Mouse (Mus musculus) stomach, embryonic 14.5 days (tissue): Measurements from ENCODE around the gene Tcte2. TPM values are rescaled to one million over a fixed set of nuclear protein-coding genes. Genes with fewer than 3 reads are reported as not detected.
A peak's percentile ranks its signal among the peaks of the same experiment; 100 is the strongest.

Experiments used
- ATAC-seq: fragments of 200-750 bp; cut with Nextera tagmentation; 2 replicates; pipeline ENCODE4 v1.8.0; 2017; ENCODE audit warnings: low read depth, moderate TSS enrichment; ENCODE audit not compliant: insufficient number of reproducible peaks, insufficient read depth, low FRiP score
- H3K27ac ChIP-seq: fragments of 300-500 bp; sonication (generic); 2 replicates; pipeline ENCODE4 v1.5.1; 2014; ENCODE audit warnings: mild to moderate bottlenecking, low read length, moderate library complexity, mixed read lengths
- H3K27me3 ChIP-seq: fragments of 300-500 bp; sonication (generic); 2 replicates; pipeline ENCODE4 v1.6.1; 2014; ENCODE audit warnings: low read length, control low read depth, mixed read lengths; ENCODE audit not compliant: control insufficient read depth, insufficient read depth
- H3K36me3 ChIP-seq: fragments of 300-500 bp; sonication (generic); 2 replicates; pipeline ENCODE4 v1.6.1; 2014; ENCODE audit warnings: mild to moderate bottlenecking, control low read depth, low read length, moderate library complexity, mixed read lengths; ENCODE audit not compliant: control insufficient read depth, insufficient read depth
- H3K4me1 ChIP-seq: fragments of 300-500 bp; sonication (generic); 2 replicates; pipeline ENCODE4 v1.6.1; 2014; ENCODE audit warnings: low read length, control low read depth, mixed read lengths; ENCODE audit not compliant: control insufficient read depth, insufficient read depth
- H3K4me2 ChIP-seq: fragments of 300-500 bp; sonication (generic); replicated peaks from 2 replicates; pipeline ENCODE4 v1.6.1; 2014; ENCODE audit warnings: low read depth, low read length, control low read depth
- H3K4me3 ChIP-seq: fragments of 300-500 bp; sonication (generic); 2 replicates; pipeline ENCODE4 v1.5.1; 2014; ENCODE audit warnings: low read depth, low read length, control low read depth
- H3K9ac ChIP-seq: fragments of 300-500 bp; sonication (generic); replicated peaks from 2 replicates; pipeline ENCODE4 v1.6.1; 2014; ENCODE audit warnings: low read depth, mild to moderate bottlenecking, control low read depth, low read length, moderate library complexity, mixed read lengths
- H3K9me3 ChIP-seq: fragments of 300-500 bp; sonication (generic); 2 replicates; pipeline ENCODE4 v1.6.1; 2016; ENCODE audit warnings: low read depth, low read length, control low read depth; ENCODE audit not compliant: control insufficient read depth
- WGBS: fragments of 180-500 bp; shearing (Covaris S2); extraction: QIAGEN DNeasy Blood & Tissue Kit; methylation state at CpG from one replicate; pipeline ENCODE4 v1.1.7; 2014; 5-methylcytosine and 5-hydroxymethylcytosine counted together
- polyA plus RNA-seq: library from polyadenylated mRNA; unstranded; fragments of >200 nt; fragmentation: Nextera tagmentation; extraction: Ambion mirVana; gene quantifications from 2 replicates; pipeline ENCODE4 v1.2.1, GENCODE M21; 2014

Tcte2 gene
- polyA plus RNA-seq, 1 experiment from 2014 or later = 6.9 TPM

GRCm38 (mm10) chr17:13754940-13755339 lies 6.7 kb downstream of the Tcte2 start:
- no peak overlapping the region for H3K27ac ChIP-seq
- H3K4me1 ChIP-seq = no peaks in the 10 kb centered on the region
- H3K36me3 ChIP-seq = no peaks in the 10 kb centered on the region
- no peak for ATAC-seq
- WGBS = 64% methylated on average over 6 of the region's 6 CpGs
- no peak overlapping the region for H3K4me3 ChIP-seq
- no peaks in the 10 kb centered on the region for H3K9me3 ChIP-seq
- no peak overlapping the region for H3K4me2 ChIP-seq
- H3K9ac ChIP-seq = no peak overlapping the region
- no peaks in the 10 kb centered on the region for H3K27me3 ChIP-seq

GRCm38 (mm10) chr17:13753918-13754317 lies 7.7 kb downstream of the Tcte2 start:
- WGBS = 57% methylated on average over 4 of the region's 4 CpGs
- Histone ChIP-seq H3K27ac (no peak overlapping the region), H3K9ac (no peak overlapping the region), H3K27me3 (no peaks in the 10 kb centered on the region), H3K4me1 (no peaks in the 10 kb centered on the region), H3K36me3 (no peaks in the 10 kb centered on the region), H3K9me3 (no peaks in the 10 kb centered on the region), H3K4me3 (no peak overlapping the region), H3K4me2 (no peak overlapping the region)
- ATAC-seq = no peak

DNA sequence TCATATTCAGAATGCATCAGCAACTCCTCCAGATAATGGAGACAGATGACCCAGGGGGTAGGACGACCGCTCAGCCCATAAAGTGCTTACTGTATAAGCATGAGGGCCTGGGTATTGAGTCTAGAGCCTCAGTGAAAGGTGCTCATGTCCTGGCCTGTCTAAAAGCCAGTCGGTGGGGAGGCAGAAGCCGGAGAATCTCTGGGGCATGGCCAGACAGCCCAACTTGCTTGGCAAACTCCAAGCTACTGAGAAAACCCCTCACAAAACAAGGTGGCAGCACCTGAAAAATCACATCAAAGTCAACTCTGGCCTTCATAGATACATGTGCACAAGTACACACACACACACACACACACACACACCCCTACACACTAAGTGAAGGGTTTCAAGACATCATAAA lies 12.6 kb downstream of the Tcte2 start:
- no peaks in the 10 kb centered on the region for H3K27me3 ChIP-seq
- H3K4me1 ChIP-seq = no peaks in the 10 kb centered on the region
- H3K4me2 ChIP-seq = no peak overlapping the region
- H3K9ac ChIP-seq = no peak overlapping the region
- no peaks in the 10 kb centered on the region for H3K9me3 ChIP-seq
- H3K27ac ChIP-seq = no peak overlapping the region
- no peak overlapping the region for H3K4me3 ChIP-seq
- no peaks in the 10 kb centered on the region for H3K36me3 ChIP-seq
- WGBS = 79% methylated on average over 4 of the region's 4 CpGs
- no peak for ATAC-seq

GRCm38 (mm10) chr17:13747681-13748080 lies 13.9 kb downstream of the Tcte2 start:
- Histone ChIP-seq H3K27me3 (no peaks in the 10 kb centered on the region), H3K4me3 (no peak overlapping the region), H3K9ac (no peak overlapping the region), H3K4me1 (peaks cover 6% of the 10 kb centered on the region; the same call in 1 of the 2 replicates), H3K4me2 (no peak overlapping the region), H3K9me3 (no peaks in the 10 kb centered on the region), H3K36me3 (no peaks in the 10 kb centered on the region), H3K27ac (no peak overlapping the region)
- no peak for ATAC-seq
- WGBS = 86% methylated on average over 9 of the region's 9 CpGs

- Histone ChIP-seq H3K36me3 (no peaks in the 10 kb centered on the region), H3K9ac (no peak overlapping the region), H3K27me3 (no peaks in the 10 kb centered on the region), H3K4me2 (no peak overlapping the region), H3K9me3 (no peaks in the 10 kb centered on the region), H3K4me1 (peaks cover 11% of the 10 kb centered on the region), H3K4me3 (no peak overlapping the region), H3K27ac (no peak overlapping the region)
- 59% methylated on average over 6 of the region's 6 CpGs for WGBS
- no peak for ATAC-seq
Measured at GRCm38 (mm10) chr17:13746330-13746729, 15.3 kb downstream of the Tcte2 start.

DNA sequence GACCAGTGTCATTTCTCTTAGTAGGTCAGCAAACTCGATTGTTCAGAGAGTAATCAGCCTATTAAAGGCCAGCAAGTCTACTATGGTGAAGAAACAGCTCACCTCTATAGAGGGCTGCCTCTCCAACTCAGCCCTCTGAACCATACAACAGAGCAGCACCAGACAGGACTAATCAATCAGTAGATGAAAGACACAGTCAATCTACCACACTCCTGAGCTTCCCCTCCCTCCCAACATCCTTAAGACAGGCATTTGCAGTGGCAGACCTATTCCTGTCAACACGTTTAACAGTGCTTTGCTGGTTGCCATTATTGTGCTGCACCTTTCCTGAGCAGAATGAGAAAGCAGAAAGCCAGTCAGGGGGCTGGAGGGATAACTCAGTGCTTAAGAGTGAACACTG lies 16.3 kb downstream of the Tcte2 start:
- Histone ChIP-seq H3K4me3 (no peak overlapping the region), H3K9me3 (no peaks in the 10 kb centered on the region), H3K36me3 (no peaks in the 10 kb centered on the region), H3K9ac (no peak overlapping the region), H3K27ac (no peak overlapping the region), H3K27me3 (no peaks in the 10 kb centered on the region), H3K4me1 (peaks cover 14% of the 10 kb centered on the region), H3K4me2 (no peak overlapping the region)
- ATAC-seq = no peak
- WGBS = 48% methylated on average over 2 of the region's 2 CpGs

DNA sequence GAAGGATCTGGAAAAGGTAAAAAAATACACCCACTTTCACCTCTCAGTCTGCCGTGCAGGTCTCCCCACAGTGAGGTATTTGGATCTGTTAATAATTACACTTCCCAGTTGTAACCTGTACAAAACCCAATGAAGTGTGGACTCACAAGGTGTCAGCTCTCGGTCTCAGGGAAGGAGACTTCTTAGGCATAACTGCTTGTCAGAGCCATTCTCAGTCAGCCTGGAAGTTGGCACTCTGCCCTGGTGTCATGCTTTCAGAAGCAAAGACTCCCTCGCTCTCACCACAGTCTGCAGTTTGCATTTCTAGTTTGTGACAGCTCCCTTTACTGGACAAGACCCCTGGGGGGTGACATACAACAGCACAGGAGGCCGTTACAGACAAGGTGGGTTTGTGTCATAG lies 16.8 kb downstream of the Tcte2 start:
- Histone ChIP-seq H3K9ac (no peak overlapping the region), H3K4me1 (peaks cover 14% of the 10 kb centered on the region), H3K27ac (0 out of 2 replicates have a peak overlapping the region, but pooled peaks have one; percentile 83), H3K27me3 (no peaks in the 10 kb centered on the region), H3K36me3 (no peaks in the 10 kb centered on the region), H3K4me3 (no peak overlapping the region), H3K4me2 (no peak overlapping the region), H3K9me3 (no peaks in the 10 kb centered on the region)
- ATAC-seq = no peak
- 48% methylated on average over 4 of the region's 4 CpGs for WGBS

GRCm38 (mm10) chr17:13744219-13744618 lies 17.4 kb downstream of the Tcte2 start:
- whole genome bisulfite sequencing = 71% methylated on average over 6 of the region's 6 CpGs
- no peaks in the 10 kb centered on the region for H3K27me3 ChIP-seq
- no peaks in the 10 kb centered on the region for H3K36me3 ChIP-seq
- no peak overlapping the region for H3K9ac ChIP-seq
- no peaks in the 10 kb centered on the region for H3K9me3 ChIP-seq
- ATAC-seq = no peak
- peaks cover 14% of the 10 kb centered on the region for H3K4me1 ChIP-seq
- H3K27ac ChIP-seq = peak overlapping the region; percentile 83; the same call in 1 of the 2 replicates
- H3K4me3 ChIP-seq = no peak overlapping the region
- H3K4me2 ChIP-seq = no peak overlapping the region

DNA sequence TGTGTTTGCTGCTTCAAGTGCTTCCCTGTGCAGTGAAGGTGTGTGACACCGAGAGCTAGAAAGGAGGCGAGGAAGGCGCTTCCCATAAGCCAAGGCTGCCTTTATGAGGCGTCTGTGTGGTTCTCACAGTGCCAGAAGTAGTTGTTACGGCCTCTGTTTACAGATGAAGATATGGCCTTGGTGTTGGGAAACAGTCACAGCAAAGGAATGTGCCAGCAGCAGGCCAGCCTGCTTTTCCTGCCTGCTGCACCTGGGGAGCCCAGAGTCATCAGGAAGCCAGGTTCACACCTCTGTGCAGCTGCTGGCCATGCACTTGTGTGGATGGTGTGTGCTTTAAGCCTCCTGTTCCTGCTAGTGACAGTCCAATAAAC lies 17.9 kb downstream of the Tcte2 start:
- Histone ChIP-seq H3K4me1 (peaks cover 14% of the 10 kb centered on the region), H3K9me3 (no peaks in the 10 kb centered on the region), H3K4me2 (no peak overlapping the region), H3K27me3 (no peaks in the 10 kb centered on the region), H3K27ac (peak overlapping the region; percentile 83), H3K9ac (peak overlapping the region; percentile 2; the same call in 1 of the 2 replicates), H3K36me3 (no peaks in the 10 kb centered on the region), H3K4me3 (no peak overlapping the region)
- 21% methylated on average over 5 of the region's 5 CpGs for WGBS
- peak; percentile 86 for ATAC-seq
